Mouse (Mus musculus) midbrain, embryonic 11.5 days (tissue): ENCODE measurements around the gene Tdrd3. TPM values are rescaled to one million over a fixed set of nuclear protein-coding genes. Genes with fewer than 3 reads are reported as not detected.

Source experiments
- ATAC-seq: fragments of 200-750 bp; cut with Nextera tagmentation; 2 replicates; pipeline ENCODE4 v1.8.0; 2017; ENCODE audit warnings: moderate TSS enrichment, moderate library complexity; ENCODE audit not compliant: low FRiP score
- DNase-seq: peaks from one replicate; pipeline ENCODE4 v3.0.0; 2015; ENCODE audit warnings: low spot score; ENCODE audit errors: missing footprints
- H3K27ac ChIP-seq: fragments of 300-500 bp; sonication (generic); 2 replicates; pipeline ENCODE4 v1.5.1; 2014; ENCODE audit warnings: low read depth, low read length
- H3K27me3 ChIP-seq: fragments of 300-500 bp; sonication (generic); 2 replicates; pipeline ENCODE4 v1.6.1; 2014; ENCODE audit warnings: mild to moderate bottlenecking, low read length, moderate library complexity, mixed read lengths; ENCODE audit not compliant: control insufficient read depth, insufficient read depth
- H3K36me3 ChIP-seq: fragments of 300-500 bp; sonication (generic); 2 replicates; pipeline ENCODE4 v1.6.1; 2014; ENCODE audit warnings: mild to moderate bottlenecking, low read length, moderate library complexity, mixed read lengths; ENCODE audit not compliant: control insufficient read depth, insufficient read depth
- H3K4me1 ChIP-seq: fragments of 300-500 bp; sonication (generic); 2 replicates; pipeline ENCODE4 v1.6.1; 2014; ENCODE audit warnings: low read length; ENCODE audit not compliant: control insufficient read depth, insufficient read depth
- H3K4me2 ChIP-seq: fragments of 300-500 bp; sonication (generic); 2 replicates; pipeline ENCODE4 v1.6.1; 2014; ENCODE audit warnings: mild to moderate bottlenecking, moderate library complexity
- H3K4me3 ChIP-seq: fragments of 300-500 bp; sonication (generic); 2 replicates; pipeline ENCODE4 v1.5.1; 2014; ENCODE audit warnings: low read depth, low read length
- H3K9ac ChIP-seq: fragments of 300-500 bp; sonication (generic); 2 replicates; pipeline ENCODE4 v1.6.1; 2014; ENCODE audit warnings: low read length
- H3K9me3 ChIP-seq: fragments of 300-500 bp; sonication (generic); 2 replicates; pipeline ENCODE4 v1.6.1; 2016; ENCODE audit warnings: low read length; ENCODE audit not compliant: control insufficient read depth
- WGBS: fragments of 180-500 bp; shearing (Covaris S2); extraction: QIAGEN DNeasy Blood & Tissue Kit; methylation state at CpG from one replicate; pipeline ENCODE4 v1.1.7; 2014; 5-methylcytosine and 5-hydroxymethylcytosine counted together
- polyA plus RNA-seq: library from polyadenylated mRNA; unstranded; fragments of >200 nt; fragmentation: Nextera tagmentation; extraction: Ambion mirVana; gene quantifications from 2 replicates; pipeline ENCODE4 v1.2.1, GENCODE M21; 2014

The Tdrd3 gene
- polyA plus RNA-seq: 44.1 and 50.5 TPM in 2 replicates

DNA sequence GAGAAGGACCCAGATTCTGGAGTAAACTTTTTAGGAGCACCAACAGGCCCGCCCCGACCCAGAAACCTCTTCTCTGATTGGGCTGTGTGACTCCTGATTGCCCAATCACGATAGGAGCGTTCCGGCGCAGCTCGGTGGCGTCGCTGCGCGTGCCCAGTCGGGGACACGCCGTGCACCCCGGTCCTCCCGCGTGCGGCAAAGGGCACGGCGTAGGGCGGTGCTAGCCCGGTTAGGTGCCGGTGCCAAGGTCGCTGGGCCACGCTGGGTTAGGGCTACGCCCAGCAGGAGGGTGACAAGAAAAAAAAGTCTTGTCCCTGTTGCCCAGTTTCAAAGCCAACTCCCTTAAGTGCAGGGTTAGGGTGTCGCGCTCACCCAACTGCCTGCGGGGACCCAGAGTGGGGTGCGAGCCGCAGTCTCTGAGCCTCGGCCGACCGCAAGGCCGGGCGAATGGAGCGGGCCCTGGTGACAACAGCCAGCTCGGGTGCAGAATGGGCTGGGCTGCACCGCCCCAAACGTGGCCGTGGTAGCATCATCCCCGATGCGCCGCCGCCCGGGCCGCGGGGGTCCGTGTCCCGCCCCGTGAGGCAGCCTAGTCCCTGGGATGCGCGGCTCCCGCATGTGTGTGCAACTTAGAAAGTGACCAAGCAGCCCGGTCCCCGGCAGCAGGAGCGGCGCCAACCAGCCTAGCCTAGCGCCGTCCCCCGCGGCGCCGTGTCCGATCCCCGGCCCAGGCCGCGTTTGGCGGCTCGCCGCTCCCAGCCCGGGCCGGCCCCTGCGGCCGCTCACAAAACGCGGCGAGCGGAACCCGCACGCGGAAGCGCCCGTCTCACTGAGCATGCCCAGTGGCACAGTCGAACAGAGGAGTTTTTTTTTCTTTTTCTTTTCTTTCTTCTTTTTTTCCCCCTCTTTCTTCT, at the start of gene Tdrd3:
Gene Tdrd3, plus strand, starts transcription at position 832 of the 914 bp plus-strand sequence.
- H3K27ac ChIP-seq: peak within 1 kb of the TSS; percentile 98
- H3K4me1 ChIP-seq: peaks cover 6% of the 10 kb centered on the region
- no peaks in the 10 kb centered on the region for H3K36me3 ChIP-seq
- H3K4me2 ChIP-seq: peak within 1 kb of the TSS; percentile 59
- H3K4me3 ChIP-seq: peak within 1 kb of the TSS; percentile 82
- peak within 1 kb of the TSS; percentile 95 for H3K9ac ChIP-seq
- DNase-seq (peak; percentile 98), ATAC-seq (peak; percentile 94)
- WGBS: under 1% methylated on average over 80 of the region's 85 CpGs
- H3K9me3 ChIP-seq: no peaks in the 10 kb centered on the region
- H3K27me3 ChIP-seq: no peaks in the 10 kb centered on the region

DNA sequence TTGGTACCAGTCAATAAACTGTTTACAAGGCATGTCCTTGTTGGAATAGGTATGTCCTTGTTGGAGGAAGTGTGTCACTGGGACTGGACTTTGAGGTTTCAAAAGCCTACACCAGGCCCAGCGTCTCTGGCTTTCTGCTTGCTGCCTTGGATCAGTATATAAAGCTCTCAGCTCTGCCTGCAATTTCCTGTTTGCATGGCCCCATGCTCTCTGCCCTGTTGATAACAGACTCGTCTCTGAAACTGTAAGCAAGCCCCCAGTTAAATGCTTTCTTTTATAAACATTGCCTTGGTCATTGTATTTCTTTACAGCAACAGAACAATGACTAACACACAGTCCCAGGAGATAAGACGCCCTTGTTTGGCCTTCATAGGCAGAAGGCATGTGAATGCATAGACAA, 49.3 kb upstream of the Tdrd3 start:
- ATAC-seq: no peak
- Histone ChIP-seq H3K4me2 (no peak overlapping the region), H3K4me3 (no peak overlapping the region), H3K27ac (no peak overlapping the region), H3K27me3 (no peaks in the 10 kb centered on the region), H3K9me3 (no peaks in the 10 kb centered on the region), H3K36me3 (no peaks in the 10 kb centered on the region), H3K9ac (no peak overlapping the region), H3K4me1 (no peaks in the 10 kb centered on the region)
- 74% methylated on average over 3 of the region's 3 CpGs for WGBS
- no peak for DNase-seq

GRCm38 (mm10) chr14:87383041-87383440, 33.4 kb upstream of the Tdrd3 start:
- Histone ChIP-seq H3K9me3 (no peaks in the 10 kb centered on the region), H3K9ac (no peak overlapping the region), H3K36me3 (no peaks in the 10 kb centered on the region), H3K27ac (no peak overlapping the region), H3K27me3 (no peaks in the 10 kb centered on the region), H3K4me3 (no peak overlapping the region), H3K4me1 (no peaks in the 10 kb centered on the region), H3K4me2 (no peak overlapping the region)
- no peak for DNase-seq
- no peak for ATAC-seq
- 74% methylated on average over 2 of the region's 2 CpGs for WGBS

GRCm38 (mm10) chr14:87384288-87385268, 31.9 kb upstream of the Tdrd3 start:
- DNase-seq: no peak
- no peak overlapping the region for H3K4me3 ChIP-seq
- no peak overlapping the region for H3K4me2 ChIP-seq
- H3K27ac ChIP-seq: no peak overlapping the region
- no peaks in the 10 kb centered on the region for H3K4me1 ChIP-seq
- WGBS: 80% methylated on average over 7 of the region's 7 CpGs
- H3K9me3 ChIP-seq: no peaks in the 10 kb centered on the region
- H3K9ac ChIP-seq: no peak overlapping the region
- no peak for ATAC-seq
- no peaks in the 10 kb centered on the region for H3K27me3 ChIP-seq
- no peaks in the 10 kb centered on the region for H3K36me3 ChIP-seq

- Histone ChIP-seq H3K27me3 (no peaks in the 10 kb centered on the region), H3K4me3 (no peak overlapping the region), H3K9me3 (no peaks in the 10 kb centered on the region), H3K9ac (no peak overlapping the region), H3K36me3 (no peaks in the 10 kb centered on the region), H3K4me2 (no peak overlapping the region), H3K4me1 (no peaks in the 10 kb centered on the region), H3K27ac (no peak overlapping the region)
- no peak for DNase-seq
- 73% methylated on average over 3 of the region's 3 CpGs for WGBS
- no peak for ATAC-seq
Measured at GRCm38 (mm10) chr14:87393096-87393495, 23.3 kb upstream of the Tdrd3 start.

- no peaks in the 10 kb centered on the region for H3K4me1 ChIP-seq
- ATAC-seq: no peak
- WGBS: 65% methylated on average over 5 of the region's 5 CpGs
Measured at GRCm38 (mm10) chr14:87396643-87397042, 19.8 kb upstream of the Tdrd3 start.

GRCm38 (mm10) chr14:87415486-87415807, 992 bp upstream of the Tdrd3 start:
- Histone ChIP-seq H3K4me3 (peak overlapping the region; percentile 82), H3K9me3 (no peaks in the 10 kb centered on the region), H3K4me2 (peak overlapping the region; percentile 59), H3K27ac (no peak overlapping the region), H3K9ac (peak overlapping the region; percentile 95; the same call in 1 of the 2 replicates), H3K4me1 (peaks cover 6% of the 10 kb centered on the region), H3K36me3 (no peaks in the 10 kb centered on the region), H3K27me3 (no peaks in the 10 kb centered on the region)
- DNase-seq (no peak), ATAC-seq (no peak)
- 4% methylated on average over 11 of the region's 11 CpGs for WGBS

More at GRCm38 (mm10) chr14:87396643-87397042, 19.8 kb upstream of the Tdrd3 start:
- Histone ChIP-seq H3K4me2 (no peak overlapping the region), H3K9ac (no peak overlapping the region), H3K27me3 (no peaks in the 10 kb centered on the region), H3K36me3 (no peaks in the 10 kb centered on the region), H3K9me3 (no peaks in the 10 kb centered on the region), H3K4me3 (no peak overlapping the region), H3K27ac (no peak overlapping the region)
- peak; percentile 70 for DNase-seq

- H3K9me3 ChIP-seq: no peaks in the 10 kb centered on the region
- H3K36me3 ChIP-seq: no peaks in the 10 kb centered on the region
- peak; percentile 94 for DNase-seq
- H3K27ac ChIP-seq: peak overlapping the region; percentile 98
- H3K4me3 ChIP-seq: peak overlapping the region; percentile 82
- peak overlapping the region; percentile 56 for H3K4me2 ChIP-seq
- peak; percentile 83 for ATAC-seq
- no peaks in the 10 kb centered on the region for H3K27me3 ChIP-seq
- peak overlapping the region; percentile 95 for H3K9ac ChIP-seq
- H3K4me1 ChIP-seq: peaks cover 6% of the 10 kb centered on the region
- WGBS: under 1% methylated on average over 86 of the region's 109 CpGs
Measured at GRCm38 (mm10) chr14:87416755-87417690, 584 bp downstream of the Tdrd3 start.
